Mouse (Mus musculus) lung, postnatal 0 days (tissue): ENCODE data around the gene Nkx2-3.

Source experiments
- CTCF ChIP-seq: IDR thresholded peaks from 2 replicates; pipeline ENCODE4 v1.5.1; 2016; ENCODE audit warnings: antibody characterized with exemption, mild to moderate bottlenecking
- EP300 ChIP-seq: IDR thresholded peaks from 2 replicates; pipeline ENCODE4 v1.6.1; 2016; ENCODE audit warnings: antibody characterized with exemption, mild to moderate bottlenecking, control low read depth

GRCm38 (mm10) chr19:43647261-43647660 lies 35.1 kb downstream of the Nkx2-3 start:
- TF ChIP-seq CTCF (no peak), EP300 (no peak)
